8 mouse cellular contexts compared by ENCODE assay signal in the genomic region with DNA sequence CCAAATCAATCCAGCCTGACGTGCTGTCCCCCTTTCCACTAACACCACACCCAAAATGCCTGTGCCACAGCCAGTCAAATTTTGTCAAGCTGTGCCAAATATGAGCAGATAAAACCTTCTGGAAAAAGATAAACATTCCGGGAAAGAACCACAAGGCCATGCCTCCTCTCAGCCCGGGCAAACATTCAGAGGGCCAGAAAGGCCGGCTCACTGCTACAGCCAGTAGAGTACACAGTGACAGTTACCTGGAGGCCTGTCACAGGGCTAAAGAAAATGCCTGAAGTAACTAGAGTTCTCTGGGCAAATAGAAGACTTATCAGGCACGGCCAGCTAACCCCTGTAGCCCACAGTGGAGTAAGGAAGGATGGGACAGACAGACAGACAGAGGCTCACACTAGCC. TPM values are rescaled to one million over a fixed set of nuclear protein-coding genes. Genes with fewer than 3 reads are reported as not detected.
DNase-seq lines count a peak whose midpoint lies in the region; ATAC-seq and TF ChIP-seq lines count a peak whose summit lies in the region.

No protein-coding gene starts in this region.

- no peak for DNase-seq in midbrain, embryonic 10.5 days (ENCODE audit: low spot score)
- DNase-seq in midbrain, embryonic 14.5 days, result no peak
- peak; percentile 83 for DNase-seq in liver
- DNase-seq in spleen, postnatal 10 days (ENCODE audit: low spot score in 2 of 2), result peak; percentile 49 to 59
- no peak for DNase-seq in urinary bladder, postnatal 4 days (ENCODE audit: low spot score in 2 of 2)
- DNase-seq in left cerebral cortex, adult 9 months (ENCODE audit: low spot score in 2 of 2), result no peak
- DNase-seq in forebrain, embryonic 10.5 days (ENCODE audit: extremely low spot score, low spot score), result no peak

- no peaks in the 10 kb centered on the region for H3K9me3 ChIP-seq in midbrain, embryonic 10.5 days (replicated peaks)
- no peaks in the 10 kb centered on the region for H3K9me3 ChIP-seq in midbrain, embryonic 14.5 days (ENCODE audit: control insufficient read depth, low read length)
- no peaks in the 10 kb centered on the region for H3K9me3 ChIP-seq in forebrain, embryonic 10.5 days

- TF ChIP-seq CTCF in embryonic fibroblast, embryonic 13.5 days (IDR thresholded peaks at IDR 0.05; ENCODE audit: borderline replicate concordance, insufficient read depth, low read length), result no peak

- no peak overlapping the region for H3K9ac ChIP-seq in midbrain, embryonic 14.5 days (replicated peaks; ENCODE audit: low read length)

- peak overlapping the region; percentile 77; the same call in 1 of the 2 replicates for H3K4me3 ChIP-seq in midbrain, embryonic 10.5 days
- no peak overlapping the region for H3K4me3 ChIP-seq in midbrain, embryonic 14.5 days (replicated peaks; ENCODE audit: low read depth, low read length)
- H3K4me3 ChIP-seq in embryonic fibroblast, embryonic 13.5 days (ENCODE audit: insufficient read depth, low read length), result peak overlapping the region; percentile 97
- H3K4me3 ChIP-seq in forebrain, embryonic 10.5 days, result no peak overlapping the region

- TF ChIP-seq POLR2A in embryonic fibroblast, embryonic 13.5 days (IDR thresholded peaks at IDR 0.05; ENCODE audit: low read depth, low read length), result no peak

- H3K4me1 ChIP-seq in midbrain, embryonic 10.5 days, result peaks cover 39% of the 10 kb centered on the region
- peaks cover 23% of the 10 kb centered on the region for H3K4me1 ChIP-seq in midbrain, embryonic 14.5 days (ENCODE audit: control insufficient read depth, insufficient read depth, low read length)
- peaks cover 27% of the 10 kb centered on the region for H3K4me1 ChIP-seq in embryonic fibroblast, embryonic 13.5 days (ENCODE audit: control insufficient read depth, insufficient read depth, low read length)
- H3K4me1 ChIP-seq in forebrain, embryonic 10.5 days, result peaks cover 41% of the 10 kb centered on the region

- no peak overlapping the region for H3K4me2 ChIP-seq in midbrain, embryonic 14.5 days (ENCODE audit: low read length)

- 0 out of 2 replicates have a peak, but pooled peaks cover 3% of the 10 kb centered on the region for H3K36me3 ChIP-seq in midbrain, embryonic 10.5 days
- no peaks in the 10 kb centered on the region for H3K36me3 ChIP-seq in midbrain, embryonic 14.5 days (ENCODE audit: control insufficient read depth, insufficient read depth, low read length)
- no peaks in the 10 kb centered on the region; the same call in 1 of the 2 replicates for H3K36me3 ChIP-seq in forebrain, embryonic 10.5 days (replicated peaks)

- H3K27ac ChIP-seq in midbrain, embryonic 10.5 days (replicated peaks), result no peak overlapping the region
- H3K27ac ChIP-seq in midbrain, embryonic 14.5 days (replicated peaks; ENCODE audit: low read depth, low read length), result no peak overlapping the region
- H3K27ac ChIP-seq in embryonic fibroblast, embryonic 13.5 days (ENCODE audit: insufficient read depth, low read length), result 0 out of 2 replicates have a peak overlapping the region, but pooled peaks have one; percentile 86
- H3K27ac ChIP-seq in forebrain, embryonic 10.5 days, result no peak overlapping the region

- H3K27me3 ChIP-seq in midbrain, embryonic 10.5 days (ENCODE audit: low read depth, poor library complexity, severe bottlenecking), result peaks cover 1% of the 10 kb centered on the region; the same call in 1 of the 2 replicates
- no peaks in the 10 kb centered on the region for H3K27me3 ChIP-seq in midbrain, embryonic 14.5 days (ENCODE audit: control insufficient read depth, insufficient read depth, low read length)
- no peaks in the 10 kb centered on the region for H3K27me3 ChIP-seq in forebrain, embryonic 10.5 days (ENCODE audit: poor library complexity, severe bottlenecking)

- no peak for ATAC-seq in midbrain, embryonic 14.5 days (ENCODE audit: low FRiP score, low TSS enrichment)

- 83% methylated on average over 5 of the region's 5 CpGs for WGBS in midbrain, embryonic 10.5 days
- 84% methylated on average over 5 of the region's 5 CpGs for WGBS in midbrain, embryonic 14.5 days
- 86% methylated on average over 5 of the region's 5 CpGs for whole genome bisulfite sequencing in forebrain, embryonic 10.5 days

RNA-seq across cellular contexts. Expression of a gene that starts 3.2 kb away (rescaled TPM):
- 18.3 and 18.4 TPM in 2 replicates for polyA plus RNA-seq in midbrain, embryonic 10.5 days (2016; fragmentation: Nextera tagmentation; extraction: Ambion mirVana)
- polyA plus RNA-seq in midbrain, embryonic 14.5 days (2014; fragmentation: Nextera tagmentation; extraction: Ambion mirVana), result 4.3 and 7.6 TPM in 2 replicates
- 103 and 119 TPM in 2 replicates for polyA plus RNA-seq in embryonic fibroblast, embryonic 13.5 days (2011; ENCODE audit: insufficient read length, low read depth, missing spikeins)
- polyA plus RNA-seq in forebrain, embryonic 10.5 days (2016; fragmentation: Nextera tagmentation; extraction: Ambion mirVana), result 20.1 TPM in 2 replicates

Comparison
In these comparisons a context has a peak if more than half of its experiments do, and no peak if none do; other contexts are left out.
1. H3K4me3 ChIP-seq: peak in midbrain, embryonic 10.5 days (single experiment) and embryonic fibroblast, embryonic 13.5 days (single experiment); none in midbrain, embryonic 14.5 days (single experiment) and forebrain, embryonic 10.5 days (single experiment).
2. DNase-seq: peak in liver (single experiment) and spleen, postnatal 10 days (2 of 2); none in midbrain, embryonic 10.5 days (single experiment), midbrain, embryonic 14.5 days (single experiment), urinary bladder, postnatal 4 days (0 of 2), left cerebral cortex, adult 9 months (0 of 2) and forebrain, embryonic 10.5 days (single experiment).